Mouse (Mus musculus): Measurements from ENCODE around the gene Gpr108. TPM values are rescaled to one million over a fixed set of nuclear protein-coding genes. Genes with fewer than 3 reads are reported as not detected.

The Gpr108 gene
- total RNA-seq, 2 experiments from 2014 or later: 24.0 to 24.4 TPM

DNA sequence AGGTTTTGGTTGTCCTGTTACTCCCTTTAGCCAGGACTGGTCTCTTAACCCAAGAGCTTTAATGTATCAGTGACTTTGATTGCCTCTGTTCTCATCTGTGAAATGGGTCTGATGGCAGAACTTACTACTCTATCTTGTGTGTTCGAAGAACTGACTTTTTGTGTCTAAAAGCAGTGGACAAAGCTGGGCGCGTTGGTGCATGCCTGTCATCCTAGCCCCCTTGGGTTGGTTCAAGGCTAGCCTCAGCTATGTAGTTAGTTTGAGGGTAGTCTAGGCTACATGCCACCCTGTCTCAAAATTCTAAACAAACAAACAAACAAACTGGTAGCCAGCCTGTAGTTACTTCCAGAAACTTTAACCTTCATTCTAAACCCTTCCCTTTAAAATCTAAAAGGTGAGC is 3.2 kb upstream of the Gpr108 start:
- H3K27ac ChIP-seq: peak overlapping the region; percentile 95
- intact Hi-C loops (cut with DNase I): no loop called here
- no peak for TF ChIP-seq CTCF (IDR thresholded peaks at IDR 0.05)
- DNase-seq: peak; percentile 13
- H3K4me3 ChIP-seq: peak overlapping the region; percentile 83

DNA sequence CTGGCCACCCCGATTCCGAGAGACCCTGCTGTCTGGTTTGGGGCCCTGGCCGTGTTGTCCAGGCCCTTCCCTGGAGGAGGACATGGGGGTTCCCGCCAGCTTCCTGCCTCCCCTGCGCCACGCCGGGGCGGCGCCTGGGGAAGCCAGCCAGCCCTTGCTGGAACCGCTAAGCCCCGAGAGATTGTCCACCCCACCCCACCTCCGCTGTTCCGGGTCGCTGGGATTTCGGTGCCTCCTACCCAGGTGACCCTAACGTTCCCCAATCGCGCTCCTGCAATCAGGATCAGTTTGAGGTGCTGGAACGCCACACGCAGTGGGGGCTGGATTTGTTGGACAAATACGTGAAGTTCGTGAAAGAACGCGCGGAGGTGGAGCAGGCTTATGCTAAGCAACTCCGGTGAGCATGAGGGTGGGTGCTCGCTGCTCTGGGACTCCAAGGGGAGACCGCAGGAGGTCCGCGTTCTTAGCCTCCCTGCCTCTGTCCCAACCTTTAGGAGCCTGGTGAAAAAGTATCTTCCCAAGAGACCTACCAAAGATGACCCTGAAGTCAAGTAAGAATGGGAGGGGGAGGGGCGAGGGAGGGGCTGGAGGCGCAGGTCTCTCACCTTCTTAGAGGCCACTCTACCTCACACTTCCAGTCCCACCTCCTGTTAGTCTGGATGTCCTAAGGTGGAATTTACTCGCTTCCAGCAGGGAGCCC is 2.4 kb upstream of the Gpr108 start:
- intact Hi-C loops (cut with DNase I): no loop called here
- peak overlapping the region; percentile 83 for H3K4me3 ChIP-seq
- DNase-seq: peak; percentile 89
- H3K27ac ChIP-seq: peak overlapping the region; percentile 95
- no peak for TF ChIP-seq CTCF (IDR thresholded peaks at IDR 0.05)

DNA sequence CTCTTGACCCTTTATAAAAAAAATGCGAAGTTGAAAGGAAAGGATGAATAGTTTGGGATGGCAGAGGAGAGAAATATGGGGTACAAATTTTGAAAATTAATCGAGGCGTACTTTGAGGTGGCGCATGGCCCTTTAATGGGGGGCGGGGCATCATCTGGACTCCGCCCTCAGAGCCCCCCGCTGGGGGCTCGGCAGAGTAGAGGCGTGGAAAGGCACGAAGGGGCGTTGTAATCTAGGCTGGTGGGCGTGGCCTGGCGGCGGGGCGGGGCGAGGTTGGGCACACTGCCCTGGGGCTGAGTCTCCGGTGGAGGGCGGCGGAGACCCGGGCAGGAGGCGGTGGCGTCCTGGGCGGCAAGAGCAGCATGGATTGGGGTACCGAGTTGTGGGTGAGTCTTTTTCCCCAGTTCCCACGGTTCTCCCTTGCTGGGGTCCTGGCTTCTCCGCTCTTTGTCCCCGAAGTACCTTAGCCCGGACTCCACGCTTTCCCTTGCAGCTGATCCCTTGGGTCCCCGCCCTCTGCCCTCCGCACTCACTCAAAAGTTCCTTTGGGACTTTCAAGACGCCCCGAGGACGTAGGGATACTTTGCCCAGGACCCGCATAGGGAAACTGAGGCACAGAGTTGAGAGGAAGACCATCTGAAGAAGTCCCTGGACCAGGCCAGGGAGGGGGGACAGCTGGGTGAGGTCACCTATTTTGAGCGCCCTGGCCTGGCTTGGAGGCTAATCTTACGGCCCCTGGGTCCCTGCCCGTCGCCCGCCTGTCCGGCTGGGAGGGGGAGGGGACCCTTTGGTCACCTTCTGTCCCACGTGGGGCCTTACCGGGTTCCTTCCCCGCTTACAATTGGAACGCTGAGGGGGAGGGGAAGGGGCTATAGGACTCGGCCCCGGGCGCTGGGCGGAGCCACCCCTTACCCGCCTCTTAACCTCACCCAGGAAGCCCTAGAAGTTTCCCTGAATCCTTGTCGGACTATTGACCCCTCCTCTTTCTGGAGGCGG is 1.2 kb upstream of the Gpr108 start, which contains the start of gene Trip10:
TSS of gene Trip10 (plus strand) at position 270 of the 996 bp plus-strand sequence.
- peak within 1 kb of the TSS; percentile 83 for H3K4me3 ChIP-seq
- DNase-seq: peak; percentile 99
- TF ChIP-seq CTCF (IDR thresholded peaks at IDR 0.05): peak; percentile 31; the same call in 1 of the 2 replicates
- H3K27ac ChIP-seq: peak within 1 kb of the TSS; percentile 95
- intact Hi-C loops (cut with DNase I): loop anchor here (1.0 to 10.0 kb wide), 2 partner anchors 26 to 255 kb away; partner anchors contain the start of genes Alkbh7 and Clpp

DNA sequence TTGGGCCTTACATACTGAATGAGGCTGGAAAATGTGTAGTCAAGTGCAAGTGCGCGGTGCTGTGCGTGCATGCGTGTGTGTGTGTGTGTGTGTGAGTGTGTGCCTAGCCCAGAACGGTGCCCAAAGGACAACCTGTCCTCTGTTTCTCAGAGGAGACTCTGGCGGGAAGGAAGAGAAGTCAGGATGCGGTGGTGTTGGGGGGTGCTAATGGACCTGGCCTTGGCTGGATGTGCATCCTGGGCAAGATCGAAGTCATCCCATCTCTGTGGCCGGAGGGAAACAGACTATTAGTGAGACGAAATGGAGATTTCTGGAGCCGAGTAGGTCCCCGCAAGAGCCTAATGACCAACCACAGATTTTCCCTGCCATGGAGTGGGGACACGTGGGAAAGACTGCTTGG is 525 bp upstream of the Gpr108 start:
- intact Hi-C loops (cut with DNase I): loop anchor here (1.0 to 10.0 kb wide), 2 partner anchors 27 to 254 kb away; partner anchors contain the start of genes Alkbh7 and Clpp
- peak; percentile 43 for DNase-seq
- TF ChIP-seq CTCF (IDR thresholded peaks at IDR 0.05): no peak
- Histone ChIP-seq H3K27ac (peak overlapping the region; percentile 95), H3K4me3 (peak overlapping the region; percentile 83)

DNA sequence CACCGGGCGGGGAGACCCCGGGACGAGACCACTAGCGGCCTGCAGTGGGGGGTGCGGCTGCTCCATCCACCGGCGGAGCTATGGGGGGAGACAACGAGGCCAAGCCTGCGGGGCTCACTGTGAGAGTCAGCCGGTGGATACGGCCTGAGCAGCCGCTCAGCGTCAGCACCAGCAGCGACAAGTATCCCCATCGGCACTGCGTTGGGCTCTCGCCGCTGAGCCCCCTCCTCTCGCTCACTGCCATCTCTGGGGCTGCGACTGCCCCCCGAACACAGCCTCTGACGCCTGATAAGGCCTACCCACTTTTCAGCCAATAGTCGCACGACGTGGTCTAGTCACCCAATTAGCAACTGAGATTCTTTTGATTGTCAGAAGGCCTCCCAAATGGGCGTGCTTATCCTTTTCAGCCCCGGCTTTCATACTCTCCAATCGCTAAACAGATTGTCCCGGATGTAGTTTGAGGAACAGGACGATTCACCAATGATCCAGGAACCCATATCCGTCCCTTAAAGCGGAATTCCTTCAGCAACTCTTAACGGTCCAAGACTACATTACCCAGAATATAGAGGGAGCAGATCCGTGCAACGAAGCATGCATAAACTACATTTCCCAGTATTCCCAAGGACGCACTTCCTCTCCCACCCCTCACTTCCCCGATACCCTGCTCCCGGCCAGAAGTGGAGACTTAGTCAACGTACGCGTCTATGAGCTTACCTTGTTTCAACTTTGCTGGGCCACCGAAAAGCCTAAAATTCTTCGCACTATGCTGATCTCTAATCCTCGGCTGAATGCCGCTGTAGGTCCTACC is 649 bp downstream of the Gpr108 start:
- TF ChIP-seq CTCF (IDR thresholded peaks at IDR 0.05): no peak
- peak overlapping the region; percentile 95 for H3K27ac ChIP-seq
- intact Hi-C loops (cut with DNase I): loop anchor here (10.0 kb wide), 1 partner anchor 253 kb away; the partner anchor contains the start of genes Alkbh7 and Clpp
- H3K4me3 ChIP-seq: peak overlapping the region; percentile 84
- DNase-seq: peak; percentile 92

DNA sequence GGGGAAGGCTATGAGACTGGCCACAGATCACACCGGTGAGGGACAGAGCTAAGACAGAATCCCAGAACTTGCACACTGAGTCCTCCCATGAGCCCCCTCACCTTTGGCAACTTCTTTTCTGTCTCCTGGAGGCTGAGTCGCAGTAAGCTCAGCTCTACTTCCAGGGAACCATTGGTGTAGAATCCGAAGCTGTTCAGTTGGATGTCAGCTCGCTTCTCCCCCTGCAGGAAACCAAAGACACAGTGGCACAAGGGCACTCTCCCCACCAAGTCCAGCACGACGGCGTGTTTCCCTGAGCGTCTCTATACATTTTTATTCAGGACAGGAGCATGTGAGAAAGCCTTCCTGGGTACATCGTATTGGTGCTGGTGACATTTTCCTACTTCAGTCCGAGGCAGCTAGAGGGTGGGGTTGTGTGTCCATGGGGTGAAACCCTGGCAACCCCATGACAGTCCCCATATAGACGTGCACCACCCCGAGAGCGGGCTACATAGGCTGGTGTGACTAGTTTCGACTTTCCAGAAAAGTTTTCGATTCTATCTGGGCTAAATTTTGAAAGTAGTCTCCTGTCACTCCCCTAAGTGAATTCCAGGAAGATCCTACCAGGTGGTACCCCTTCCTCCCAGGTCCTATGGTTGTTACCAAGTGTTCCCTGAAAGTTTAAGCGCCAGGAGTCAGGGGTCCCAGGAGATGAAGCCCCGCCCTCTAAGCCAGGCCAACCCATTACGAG is 1.4 kb downstream of the Gpr108 start:
- Histone ChIP-seq H3K27ac (peak overlapping the region; percentile 92), H3K4me3 (peak overlapping the region; percentile 84)
- DNase-seq: peak; percentile 19
- intact Hi-C loops (cut with DNase I): loop anchor here (10.0 kb wide), 1 partner anchor 252 kb away; the partner anchor contains the start of genes Alkbh7 and Clpp
- no peak for TF ChIP-seq CTCF (IDR thresholded peaks at IDR 0.05)

DNA sequence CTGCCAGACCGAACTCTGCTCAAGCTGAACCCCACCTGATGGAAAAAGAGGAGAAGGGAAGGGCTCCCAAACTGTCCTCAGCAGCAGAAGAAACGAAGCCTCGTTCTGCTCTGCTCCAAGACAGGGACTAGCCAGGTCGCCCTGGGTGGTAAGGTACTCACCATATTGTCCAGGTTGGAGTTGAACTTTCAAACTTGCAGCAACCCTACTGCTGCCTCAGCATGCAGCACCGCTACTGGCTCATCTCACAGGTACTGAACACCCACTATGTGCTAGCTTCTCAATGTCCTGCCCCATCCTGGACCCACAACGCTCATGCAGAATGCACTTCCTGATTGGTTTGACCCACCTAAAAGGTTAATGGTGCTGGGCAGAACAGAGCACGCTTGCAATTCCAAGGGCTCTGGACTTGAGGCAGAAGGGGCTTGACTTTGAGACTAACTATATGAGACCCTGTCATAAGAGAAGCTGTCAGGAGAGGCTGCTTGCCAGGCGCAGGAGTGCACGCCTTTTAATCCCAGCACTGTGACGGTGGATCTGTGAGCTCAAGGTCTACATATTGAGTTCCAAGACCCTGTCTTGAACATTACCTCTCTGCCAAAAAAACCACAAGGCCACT is 2.8 kb downstream of the Gpr108 start:
- Histone ChIP-seq H3K27ac (no peak overlapping the region), H3K4me3 (no peak overlapping the region)
- peak; percentile 19 for DNase-seq
- intact Hi-C loops (cut with DNase I): loop anchor here (10.0 kb wide), 1 partner anchor 251 kb away; the partner anchor contains the start of genes Alkbh7 and Clpp
- no peak for TF ChIP-seq CTCF (IDR thresholded peaks at IDR 0.05)

DNA sequence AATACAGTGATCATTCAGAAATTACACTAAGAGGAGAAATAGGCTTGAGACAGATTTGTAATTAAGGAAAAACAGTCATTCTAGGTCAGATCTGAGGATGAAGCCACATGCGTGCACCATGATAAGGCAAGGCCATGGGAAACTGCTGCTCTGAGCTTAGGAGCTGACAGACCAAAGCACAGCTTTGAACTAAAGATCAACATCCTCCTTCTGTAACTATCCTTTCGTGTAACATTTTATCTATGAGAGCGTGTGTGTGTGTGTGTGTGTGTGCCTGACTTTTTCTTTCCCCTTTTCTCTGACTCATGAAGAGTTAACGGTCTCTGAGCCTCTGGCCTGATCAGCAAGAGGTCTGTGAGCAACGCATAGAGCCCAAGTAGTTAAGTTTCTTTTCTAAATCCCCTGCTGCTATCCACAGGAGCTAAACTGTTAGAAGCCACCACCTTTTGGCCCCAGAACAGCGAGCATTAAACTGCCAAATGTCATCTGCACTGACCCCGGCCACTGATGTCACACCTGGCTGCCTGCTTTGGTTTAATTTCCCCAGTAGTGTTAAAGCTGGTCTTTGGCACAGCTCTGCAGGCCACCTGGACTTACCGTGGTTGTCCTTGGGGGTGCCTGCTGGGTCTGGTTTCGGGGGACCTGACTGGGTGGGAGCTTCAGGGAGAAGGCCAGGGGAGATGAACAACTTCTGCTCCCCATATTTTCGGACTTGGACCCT is 4.4 kb downstream of the Gpr108 start:
- no peak overlapping the region for H3K27ac ChIP-seq
- peak; percentile 12 for DNase-seq
- no peak for TF ChIP-seq CTCF (IDR thresholded peaks at IDR 0.05)
- intact Hi-C loops (cut with DNase I): loop anchor here (10.0 kb wide), 1 partner anchor 249 kb away; the partner anchor contains the start of genes Alkbh7 and Clpp
- no peak overlapping the region for H3K4me3 ChIP-seq

DNA sequence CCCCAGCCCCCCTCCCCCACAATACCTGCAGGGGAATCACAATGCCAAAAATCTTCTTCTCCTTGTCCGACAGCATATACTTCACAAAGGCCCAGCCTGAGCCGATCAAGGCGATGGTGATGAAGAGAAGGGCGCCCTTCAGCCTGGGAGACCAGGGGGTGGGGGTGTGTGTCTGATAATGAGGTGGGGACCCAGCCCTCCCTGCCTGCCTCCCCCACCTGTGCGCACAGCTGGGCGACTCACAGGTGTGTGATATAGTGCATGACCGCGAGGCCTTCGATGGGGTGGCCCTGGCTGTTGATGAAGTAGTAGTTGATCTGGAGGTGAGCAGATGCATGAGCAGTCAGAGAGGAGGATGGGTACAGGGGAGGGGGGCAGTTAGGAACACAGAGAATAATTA is 11.1 kb downstream of the Gpr108 start:
- no peak overlapping the region for H3K4me3 ChIP-seq
- no peak overlapping the region for H3K27ac ChIP-seq
- intact Hi-C loops (cut with DNase I): no loop called here
- TF ChIP-seq CTCF (IDR thresholded peaks at IDR 0.05): no peak
- peak; percentile 15 for DNase-seq

DNA sequence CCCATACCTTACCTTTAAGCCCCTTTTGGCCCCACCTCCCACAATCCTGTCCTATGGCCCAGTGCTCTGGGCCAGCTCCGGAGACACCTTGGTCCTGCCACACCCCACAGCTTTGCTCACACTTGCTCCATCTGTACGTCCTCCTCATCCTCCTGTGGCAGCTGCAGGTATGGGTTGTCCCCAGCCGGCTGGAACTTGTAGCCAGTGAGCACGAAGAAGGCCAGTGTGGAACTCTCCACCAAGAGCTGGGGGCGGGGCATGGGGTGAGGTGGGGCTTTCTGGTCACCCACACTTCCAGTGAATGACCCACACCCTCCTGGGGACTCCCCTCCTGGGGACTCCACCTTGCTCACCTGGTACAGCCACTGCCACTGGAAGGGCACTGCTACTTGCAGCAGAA is 12.4 kb downstream of the Gpr108 start:
- peak; percentile 20 for DNase-seq
- no peak overlapping the region for H3K4me3 ChIP-seq
- intact Hi-C loops (cut with DNase I): no loop called here
- no peak overlapping the region for H3K27ac ChIP-seq
- no peak for TF ChIP-seq CTCF (IDR thresholded peaks at IDR 0.05)
